Mouse (Mus musculus) hematopoietic stem cell, adult 5-6 weeks (primary cell): Measurements from ENCODE around the gene Rabgap1. TPM values are rescaled to one million over a fixed set of nuclear protein-coding genes. Genes with fewer than 3 reads are reported as not detected.
A peak's percentile ranks its signal among the peaks of the same experiment; 100 is the strongest.
"Not testable (repeated sequence)": the region's sequence is repeated elsewhere in the genome, so short reads cannot be mapped to it uniquely, and the experiment has no call there.

Source experiments
- ATAC-seq, 2 experiments: fragments of 125-278 bp in 1 of 2; replicated peaks in 1 of 2; 2 replicates each; pipeline ENCODE4 v1.8.0; 2016 to 2017; ENCODE audit warnings: inconsistent platforms in 2 of 2, mild to moderate bottlenecking in 2 of 2, moderate number of reproducible peaks in 2 of 2, low read depth in 1 of 2, moderate TSS enrichment in 1 of 2; ENCODE audit not compliant: low FRiP score in 2 of 2, poor library complexity in 2 of 2, severe bottlenecking in 2 of 2, insufficient read depth in 1 of 2, low TSS enrichment in 1 of 2
- total RNA-seq: library from RNA; stranded (forward); fragments of 172-1452, 232-1000 nt; gene quantifications from 2 replicates; pipeline ENCODE4 v1.2.3, GENCODE M21; 2017

Gene Rabgap1
- total RNA-seq, 1 experiment from 2014 or later: 83.3 TPM

GRCm38 (mm10) chr2:37488956-37489355, 45.9 kb downstream of the Rabgap1 start:
- ATAC-seq: no peak

GRCm38 (mm10) chr2:37497321-37497720, 54.2 kb downstream of the Rabgap1 start:
- ATAC-seq: no peak

GRCm38 (mm10) chr2:37505856-37506255, 62.8 kb downstream of the Rabgap1 start:
- not testable (repeated sequence) for ATAC-seq

- ATAC-seq: no peak
Measured at GRCm38 (mm10) chr2:37511134-37511901, 68.2 kb downstream of the Rabgap1 start.

GRCm38 (mm10) chr2:37516030-37516710, 73.1 kb downstream of the Rabgap1 start, which contains the start of gene Gpr21:
Gene Gpr21, plus strand, starts transcription at chr2:37516332.
- no peak for ATAC-seq

GRCm38 (mm10) chr2:37516922-37517462, 73.9 kb downstream of the Rabgap1 start:
- no peak for ATAC-seq

GRCm38 (mm10) chr2:37518561-37519285, 75.6 kb downstream of the Rabgap1 start:
- no peak for ATAC-seq

- ATAC-seq: no peak
Measured at GRCm38 (mm10) chr2:37519286-37519640, 76.2 kb downstream of the Rabgap1 start.

- no peak for ATAC-seq
Measured at GRCm38 (mm10) chr2:37527587-37527986, 84.5 kb downstream of the Rabgap1 start.

GRCm38 (mm10) chr2:37529397-37529796, 86.3 kb downstream of the Rabgap1 start:
- no peak for ATAC-seq

- ATAC-seq: no peak
Measured at GRCm38 (mm10) chr2:37530766-37531165, 87.7 kb downstream of the Rabgap1 start.

- no peak for ATAC-seq
Measured at GRCm38 (mm10) chr2:37531639-37532038, 88.6 kb downstream of the Rabgap1 start.

- no peak for ATAC-seq
Measured at GRCm38 (mm10) chr2:37549346-37550012, 106.4 kb downstream of the Rabgap1 start.

- ATAC-seq: no peak
Measured at GRCm38 (mm10) chr2:37556366-37556765, 113.3 kb downstream of the Rabgap1 start.

- peak; percentile 84 to 89 for ATAC-seq
Measured at GRCm38 (mm10) chr2:37565579-37565978, 122.5 kb downstream of the Rabgap1 start.

- ATAC-seq: no peak
Measured at GRCm38 (mm10) chr2:37566035-37566434, 123.0 kb downstream of the Rabgap1 start.

GRCm38 (mm10) chr2:37569888-37570287, 126.8 kb downstream of the Rabgap1 start:
- no peak for ATAC-seq
